Mouse (Mus musculus) thymus, adult 2 months (tissue): ENCODE results near the gene Gosr2. TPM values are rescaled to one million over a fixed set of nuclear protein-coding genes. Genes with fewer than 3 reads are reported as not detected.

Experiments used
- DNase-seq: peaks from one replicate; pipeline ENCODE4 v3.0.0; 2021
- H3K27ac ChIP-seq: fragments of 200-500 bp; 2 replicates; pipeline ENCODE4 v1.5.1; 2012; ENCODE audit warnings: low read length, control low read depth; ENCODE audit not compliant: control insufficient read depth, insufficient read depth
- H3K27me3 ChIP-seq: fragments of 200-500 bp; 2 replicates; pipeline ENCODE4 v1.6.1; 2012; ENCODE audit warnings: mild to moderate bottlenecking, low read length, moderate library complexity, mixed read lengths; ENCODE audit not compliant: control insufficient read depth, insufficient read depth
- H3K36me3 ChIP-seq: fragments of 200-500 bp; 2 replicates; pipeline ENCODE4 v1.6.1; 2012; ENCODE audit warnings: mild to moderate bottlenecking, low read length, moderate library complexity; ENCODE audit not compliant: control insufficient read depth, insufficient read depth
- H3K4me1 ChIP-seq: fragments of 200-500 bp; replicated peaks from 2 replicates; pipeline ENCODE4 v1.6.1; 2012; ENCODE audit warnings: low read length; ENCODE audit not compliant: control insufficient read depth, insufficient read depth
- H3K4me3 ChIP-seq: fragments of 200-500 bp; 2 replicates; pipeline ENCODE4 v1.5.1; 2012; ENCODE audit warnings: mild to moderate bottlenecking, low read length, control low read depth, moderate library complexity; ENCODE audit not compliant: control insufficient read depth, insufficient read depth
- CTCF ChIP-seq: fragments of 200-500 bp; IDR thresholded peaks from 2 replicates; pipeline ENCODE4 v1.5.1; 2012; ENCODE audit warnings: mild to moderate bottlenecking, control low read depth, low read length, moderate library complexity, borderline replicate concordance; ENCODE audit not compliant: control insufficient read depth, poor library complexity, insufficient read depth; ENCODE audit errors: extremely low read depth
- POLR2A ChIP-seq: fragments of 200-500 bp; IDR thresholded peaks from 2 replicates; pipeline ENCODE4 v1.6.1; 2012; ENCODE audit warnings: mild to moderate bottlenecking, low read length, control low read depth, moderate library complexity; ENCODE audit not compliant: control insufficient read depth, poor library complexity, insufficient read depth; ENCODE audit errors: extremely low read depth
- WGBS: fragments of 180-500 bp; shearing (Covaris S2); methylation state at CpG from one replicate; pipeline ENCODE4 v1.1.7; 2018; 5-methylcytosine and 5-hydroxymethylcytosine counted together
- polyA plus RNA-seq: library from polyadenylated mRNA; depleted of rRNA; stranded (reverse); fragments of >200 nt; gene quantifications from 2 replicates; pipeline ENCODE4 v1.2.3, GENCODE M21; 2012

Gene Gosr2
- polyA plus RNA-seq, 1 experiment: 99.8 TPM

DNA sequence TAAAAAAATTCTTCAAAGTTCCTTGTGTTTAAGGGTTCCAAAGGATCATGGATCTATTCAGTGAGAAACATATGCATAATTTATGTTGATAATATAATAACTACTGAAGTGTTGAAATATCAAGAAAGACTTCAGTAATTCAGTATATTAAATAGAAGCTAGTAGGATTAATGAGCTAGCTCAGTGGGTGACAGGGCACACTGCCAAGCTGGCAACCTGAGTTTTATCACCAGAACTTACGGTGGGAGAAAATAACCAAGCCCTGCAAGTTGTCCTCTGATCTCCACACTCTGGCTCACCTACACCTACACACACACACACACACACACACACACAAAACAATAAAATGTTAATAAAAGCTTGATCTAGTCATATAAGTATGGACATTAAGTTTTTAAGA is 4.5 kb downstream of the Gosr2 start:
- TF ChIP-seq CTCF (no peak), POLR2A (no peak)
- no peaks in the 10 kb centered on the region for H3K4me1 ChIP-seq
- no peak overlapping the region for H3K27ac ChIP-seq
- no peak overlapping the region for H3K4me3 ChIP-seq
- H3K27me3 ChIP-seq: no peaks in the 10 kb centered on the region
- 95% methylated on average over 1 of the region's 1 CpGs for WGBS
- DNase-seq: no peak
- H3K36me3 ChIP-seq: no peaks in the 10 kb centered on the region

GRCm38 (mm10) chr11:103691036-103691435 is 6.7 kb downstream of the Gosr2 start:
- no peak for TF ChIP-seq POLR2A
- TF ChIP-seq CTCF: no peak
- H3K36me3 ChIP-seq: peaks cover 10% of the 10 kb centered on the region
- no peaks in the 10 kb centered on the region for H3K27me3 ChIP-seq
- H3K27ac ChIP-seq: no peak overlapping the region
- 100% methylated on average over 1 of the region's 1 CpGs for WGBS
- no peak for DNase-seq
- H3K4me1 ChIP-seq: peaks cover 10% of the 10 kb centered on the region; the same call in 1 of the 2 replicates
- H3K4me3 ChIP-seq: no peak overlapping the region

GRCm38 (mm10) chr11:103688980-103689378 is 8.7 kb downstream of the Gosr2 start:
- WGBS: 40% methylated on average over 3 of the region's 3 CpGs
- TF ChIP-seq POLR2A (no peak), CTCF (no peak)
- Histone ChIP-seq H3K27ac (no peak overlapping the region), H3K27me3 (no peaks in the 10 kb centered on the region), H3K4me3 (no peak overlapping the region), H3K4me1 (peaks cover 11% of the 10 kb centered on the region; the same call in 1 of the 2 replicates), H3K36me3 (peaks cover 28% of the 10 kb centered on the region)
- no peak for DNase-seq

DNA sequence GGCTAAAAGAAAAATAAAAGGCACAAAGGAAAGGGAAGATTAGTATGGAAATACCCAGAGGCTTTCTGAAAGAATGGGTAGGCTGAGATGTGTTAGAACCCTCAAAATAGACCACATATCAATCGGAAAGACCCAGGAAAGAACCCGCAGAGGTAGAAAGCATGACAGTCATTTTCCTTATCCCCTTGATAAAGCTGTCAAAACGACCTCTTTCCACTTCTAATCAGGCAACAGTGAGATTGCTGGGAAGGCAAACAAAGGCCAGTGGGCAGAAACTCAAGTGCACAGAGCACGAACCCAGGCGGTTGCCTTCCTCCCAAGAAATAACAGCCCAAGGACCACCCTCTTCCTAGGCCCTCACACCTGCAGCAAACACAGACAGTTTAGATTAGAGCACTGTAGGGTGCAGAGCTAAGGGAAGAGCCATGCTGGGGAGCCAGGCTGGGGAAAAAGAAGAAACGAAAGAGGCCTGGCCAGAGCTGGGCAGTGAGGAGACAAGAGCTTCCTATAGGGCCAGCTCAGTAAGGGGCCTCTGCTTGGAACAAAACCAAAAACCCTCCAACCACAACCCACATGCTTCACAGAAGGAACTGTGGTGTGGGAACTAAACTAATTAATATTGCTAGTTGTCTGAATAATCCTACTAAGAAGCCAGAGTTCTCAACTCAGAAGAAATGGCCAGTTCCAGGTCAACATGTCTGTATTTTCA is 9.3 kb downstream of the Gosr2 start:
- DNase-seq: no peak
- H3K4me1 ChIP-seq: peaks cover 11% of the 10 kb centered on the region; the same call in 1 of the 2 replicates

GRCm38 (mm10) chr11:103686706-103687105 is 11.0 kb downstream of the Gosr2 start:
- 10% methylated on average over 6 of the region's 6 CpGs for WGBS
- TF ChIP-seq CTCF: no peak
- no peak for TF ChIP-seq POLR2A
- H3K36me3 ChIP-seq: peaks cover 49% of the 10 kb centered on the region
- peaks cover 11% of the 10 kb centered on the region; the same call in 1 of the 2 replicates for H3K4me1 ChIP-seq
- no peak overlapping the region for H3K27ac ChIP-seq
- H3K27me3 ChIP-seq: no peaks in the 10 kb centered on the region
- no peak for DNase-seq
- H3K4me3 ChIP-seq: no peak overlapping the region

More for the DNA sequence above, 9.3 kb downstream of the Gosr2 start:
- H3K36me3 ChIP-seq: peaks cover 34% of the 10 kb centered on the region
- no peak overlapping the region for H3K27ac ChIP-seq
- no peaks in the 10 kb centered on the region for H3K27me3 ChIP-seq
- TF ChIP-seq POLR2A (no peak), CTCF (no peak)
- no peak overlapping the region for H3K4me3 ChIP-seq
- WGBS: 42% methylated on average over 6 of the region's 6 CpGs

DNA sequence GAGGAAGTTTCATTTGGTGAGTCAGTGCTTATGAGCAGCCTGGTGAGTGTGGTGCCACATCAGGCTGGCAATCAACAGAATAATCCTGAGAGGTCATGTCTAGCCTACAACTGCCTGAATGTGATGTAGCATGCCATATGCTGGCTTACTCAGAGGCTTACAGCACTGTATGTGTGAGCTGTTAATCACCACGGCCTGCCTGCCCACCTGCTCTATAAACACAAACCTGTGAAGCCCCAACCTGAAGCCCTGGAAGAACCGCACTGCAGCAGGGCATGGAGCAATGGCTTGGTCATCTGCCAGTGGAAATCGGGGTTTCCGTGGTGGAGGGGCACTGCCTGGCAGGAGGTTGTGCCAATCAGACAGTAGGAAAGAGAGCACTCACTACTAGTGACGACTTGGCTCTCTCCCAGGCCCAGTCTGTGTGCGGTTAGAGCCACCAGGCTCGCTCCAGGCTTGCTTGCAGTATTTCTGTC is 12.4 kb downstream of the Gosr2 start:
- H3K27me3 ChIP-seq: no peaks in the 10 kb centered on the region
- 60% methylated on average over 7 of the region's 7 CpGs for whole genome bisulfite sequencing
- DNase-seq: no peak
- no peak overlapping the region for H3K27ac ChIP-seq
- TF ChIP-seq CTCF: no peak
- TF ChIP-seq POLR2A: no peak
- H3K4me1 ChIP-seq: peaks cover 11% of the 10 kb centered on the region; the same call in 1 of the 2 replicates
- H3K4me3 ChIP-seq: no peak overlapping the region
- H3K36me3 ChIP-seq: peaks cover 57% of the 10 kb centered on the region
